Mouse (Mus musculus) heart, embryonic 14.5 days (tissue): ENCODE results near the gene Nipa1. TPM values are rescaled to one million over a fixed set of nuclear protein-coding genes. Genes with fewer than 3 reads are reported as not detected.

ENCODE experiments used
- ATAC-seq: fragments of 200-750 bp; cut with Nextera tagmentation; 2 replicates; pipeline ENCODE4 v1.8.0; 2017; ENCODE audit warnings: low read depth, moderate TSS enrichment; ENCODE audit not compliant: insufficient number of reproducible peaks, insufficient read depth, low FRiP score
- H3K27ac ChIP-seq, 2 experiments: fragments of 200-500 bp in 1 of 2; fragments of 300-500 bp in 1 of 2; sonication (generic) in 1 of 2; replicated peaks in 1 of 2; 2 replicates each; pipeline ENCODE4 v1.5.1; 2012 to 2014; ENCODE audit warnings: low read depth in 2 of 2, low read length in 2 of 2, control low read depth in 1 of 2, mild to moderate bottlenecking in 1 of 2, mixed read lengths in 1 of 2; ENCODE audit not compliant: control insufficient read depth in 1 of 2, insufficient read depth in 1 of 2
- H3K27me3 ChIP-seq: fragments of 300-500 bp; sonication (generic); 2 replicates; pipeline ENCODE4 v1.6.1; 2014; ENCODE audit warnings: mild to moderate bottlenecking, low read length, control low read depth; ENCODE audit not compliant: control insufficient read depth, insufficient read depth
- H3K36me3 ChIP-seq: fragments of 300-500 bp; sonication (generic); 2 replicates; pipeline ENCODE4 v1.6.1; 2014; ENCODE audit warnings: mild to moderate bottlenecking, control low read depth, low read length, mixed read lengths; ENCODE audit not compliant: control insufficient read depth, insufficient read depth
- H3K4me1 ChIP-seq, 2 experiments: fragments of 200-500 bp in 1 of 2; fragments of 300-500 bp in 1 of 2; sonication (generic) in 1 of 2; 2 replicates each; pipeline ENCODE4 v1.6.1; 2012 to 2014; ENCODE audit warnings: low read length in 2 of 2, control low read depth in 1 of 2, mixed read lengths in 1 of 2; ENCODE audit not compliant: control insufficient read depth in 2 of 2, insufficient read depth in 2 of 2
- H3K4me2 ChIP-seq: fragments of 300-500 bp; sonication (generic); 2 replicates; pipeline ENCODE4 v1.6.1; 2014; ENCODE audit warnings: mild to moderate bottlenecking, low read length
- H3K4me3 ChIP-seq, 2 experiments: fragments of 200-500 bp in 1 of 2; fragments of 300-500 bp in 1 of 2; sonication (generic) in 1 of 2; 2 replicates each; pipeline ENCODE4 v1.5.1; 2012 to 2014; ENCODE audit warnings: low read length in 2 of 2, mild to moderate bottlenecking in 2 of 2, control low read depth in 1 of 2, low read depth in 1 of 2, moderate library complexity in 1 of 2; ENCODE audit not compliant: control insufficient read depth in 1 of 2, insufficient read depth in 1 of 2
- H3K9ac ChIP-seq: fragments of 300-500 bp; sonication (generic); 2 replicates; pipeline ENCODE4 v1.6.1; 2014; ENCODE audit warnings: mild to moderate bottlenecking, low read length
- H3K9me3 ChIP-seq: fragments of 300-500 bp; sonication (generic); 2 replicates; pipeline ENCODE4 v1.6.1; 2016; ENCODE audit warnings: low read length, control low read depth; ENCODE audit not compliant: control insufficient read depth
- WGBS: fragments of 180-500 bp; shearing (Covaris S2); extraction: QIAGEN DNeasy Blood & Tissue Kit; methylation state at CpG from one replicate; pipeline ENCODE4 v1.1.7; 2014; 5-methylcytosine and 5-hydroxymethylcytosine counted together
- polyA plus RNA-seq: library from polyadenylated mRNA; unstranded; fragments of >200 nt; fragmentation: Nextera tagmentation; extraction: Ambion mirVana; gene quantifications from 2 replicates; pipeline ENCODE4 v1.2.1, GENCODE M21; 2014

Nipa1 gene
- 3.6 TPM in 2 replicates for polyA plus RNA-seq

DNA sequence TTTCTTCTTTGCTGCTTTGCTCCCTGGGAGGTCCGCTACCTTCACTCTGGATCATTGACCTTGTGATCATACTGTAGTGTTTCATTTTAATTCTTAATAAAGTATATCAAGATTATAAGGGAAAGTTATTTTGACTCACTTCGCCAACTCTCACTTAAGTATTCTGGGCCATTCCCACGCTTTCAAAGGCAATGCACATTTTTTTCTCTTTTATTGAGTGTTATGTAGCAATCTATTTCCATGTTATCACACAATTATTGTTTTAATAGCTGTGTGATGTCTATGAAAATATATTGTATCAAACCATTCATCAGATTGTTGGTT lies at the start of gene Nipa1:
Nipa1 (minus strand) TSS at position 25 of the 324 bp plus-strand sequence.
- H3K9ac ChIP-seq = peak within 1 kb of the TSS; percentile 81
- peak within 1 kb of the TSS; percentile 80 to 86 for H3K4me3 ChIP-seq
- H3K4me1 ChIP-seq = peaks cover 2 to 6% of the 10 kb centered on the region in 2 experiments; a peak in 1 of 4 replicates
- no peak for ATAC-seq
- no peaks in the 10 kb centered on the region for H3K9me3 ChIP-seq
- H3K27ac ChIP-seq = peak within 1 kb of the TSS in 1 of 2 experiments; percentile 17; a peak in 2 of 4 replicates
- H3K27me3 ChIP-seq = no peaks in the 10 kb centered on the region
- H3K4me2 ChIP-seq = peak within 1 kb of the TSS; percentile 91
- H3K36me3 ChIP-seq = no peaks in the 10 kb centered on the region
- WGBS = 35% methylated on average over 3 of the region's 3 CpGs

- peaks cover 12% of the 10 kb centered on the region; the same call in 1 of the 2 replicates for H3K36me3 ChIP-seq
Measured at GRCm38 (mm10) chr7:56066634-56067033, 46.9 kb upstream of the Nipa1 start.

GRCm38 (mm10) chr7:56066136-56066535 lies 46.4 kb upstream of the Nipa1 start:
- Histone ChIP-seq H3K9me3 (no peaks in the 10 kb centered on the region), H3K4me2 (no peak overlapping the region), H3K27me3 (no peaks in the 10 kb centered on the region), H3K27ac (0 out of 4 replicates have a peak overlapping the region, but pooled peaks of 1 of the 2 experiments have one; percentile 10), H3K36me3 (peaks cover 14% of the 10 kb centered on the region; the same call in 1 of the 2 replicates), H3K4me3 (no peak overlapping the region), H3K4me1 (no peaks in the 10 kb centered on the region), H3K9ac (no peak overlapping the region)
- WGBS = 50% methylated on average over 2 of the region's 2 CpGs
- ATAC-seq = no peak

More at GRCm38 (mm10) chr7:56066634-56067033, 46.9 kb upstream of the Nipa1 start:
- no peak for ATAC-seq
- Histone ChIP-seq H3K4me2 (no peak overlapping the region), H3K27ac (0 out of 4 replicates have a peak overlapping the region, but pooled peaks of 1 of the 2 experiments have one; percentile 10), H3K4me3 (no peak overlapping the region), H3K4me1 (no peaks in the 10 kb centered on the region), H3K9me3 (no peaks in the 10 kb centered on the region), H3K9ac (no peak overlapping the region), H3K27me3 (no peaks in the 10 kb centered on the region)
- WGBS = 100% methylated on average over 1 of the region's 1 CpGs

DNA sequence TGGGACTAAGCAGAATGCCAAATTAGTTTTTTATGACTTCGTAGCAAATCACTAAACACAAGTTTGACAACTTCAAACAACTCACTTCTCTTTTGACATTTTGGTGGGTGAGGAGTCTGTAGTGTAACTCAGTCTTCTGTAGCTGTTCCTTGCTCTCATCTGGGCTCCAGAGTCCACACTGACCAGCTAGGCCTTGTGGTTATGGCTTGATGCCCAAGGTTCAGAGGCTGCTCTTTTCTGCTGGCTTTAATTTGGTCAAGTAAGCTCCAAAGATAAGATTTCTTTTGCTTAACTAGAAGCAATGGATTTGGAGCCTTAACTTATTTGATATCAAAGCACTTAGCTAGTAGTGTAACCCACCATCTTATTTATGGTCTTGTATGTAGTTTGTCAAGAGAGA lies 45.1 kb upstream of the Nipa1 start:
- Histone ChIP-seq H3K4me1 (no peaks in the 10 kb centered on the region), H3K4me3 (no peak overlapping the region), H3K9me3 (no peaks in the 10 kb centered on the region), H3K9ac (no peak overlapping the region), H3K27me3 (no peaks in the 10 kb centered on the region), H3K4me2 (no peak overlapping the region), H3K36me3 (peaks cover 14% of the 10 kb centered on the region; the same call in 1 of the 2 replicates), H3K27ac (no peak overlapping the region)
- WGBS = 89% methylated on average over 1 of the region's 1 CpGs
- ATAC-seq = no peak

DNA sequence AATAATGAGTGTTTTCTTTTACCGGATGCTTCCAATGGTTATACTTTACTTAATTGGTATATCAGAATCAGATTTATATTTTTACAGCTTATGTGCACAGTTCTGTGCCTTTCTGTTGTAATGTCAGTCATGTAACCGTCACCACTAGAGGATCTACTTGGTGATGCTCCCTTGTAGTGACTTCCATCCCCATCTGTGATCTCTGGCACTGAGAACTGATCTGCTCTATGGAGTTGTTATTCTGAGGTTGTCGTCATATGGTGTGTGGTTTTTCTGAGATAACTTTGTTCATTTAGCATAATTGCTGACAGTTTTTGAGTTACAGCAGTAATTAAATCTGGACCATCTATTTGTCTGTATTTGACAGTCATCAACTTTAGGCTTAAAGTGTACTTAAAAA lies 35.6 kb upstream of the Nipa1 start:
- Histone ChIP-seq H3K9ac (no peak overlapping the region), H3K4me1 (peaks cover 0 to 10% of the 10 kb centered on the region in 2 experiments; a peak in 2 of 4 replicates), H3K4me2 (no peak overlapping the region), H3K4me3 (no peak overlapping the region), H3K36me3 (peaks cover 15% of the 10 kb centered on the region), H3K27me3 (no peaks in the 10 kb centered on the region), H3K27ac (no peak overlapping the region), H3K9me3 (no peaks in the 10 kb centered on the region)
- ATAC-seq = no peak
- 83% methylated on average over 3 of the region's 3 CpGs for whole genome bisulfite sequencing

DNA sequence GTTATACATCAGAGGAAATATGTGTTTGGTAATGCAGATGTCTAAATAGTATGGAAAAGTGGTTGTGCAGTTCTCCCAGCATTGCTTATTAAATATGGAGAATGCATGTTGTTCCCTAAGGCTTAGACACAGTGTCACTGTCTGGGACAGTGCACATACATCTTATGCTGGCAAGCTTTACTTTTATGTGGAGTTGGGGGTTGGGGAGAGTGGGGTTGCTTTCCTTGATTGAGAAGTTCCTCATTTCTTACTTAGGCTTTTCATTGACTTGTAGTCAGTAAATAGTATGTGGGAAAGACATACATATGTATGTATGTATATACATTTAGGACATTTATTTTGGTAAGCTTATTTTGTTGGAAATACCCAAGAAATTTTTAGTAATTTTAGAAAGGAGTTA lies 33.2 kb upstream of the Nipa1 start:
- Histone ChIP-seq H3K4me2 (no peak overlapping the region), H3K9ac (no peak overlapping the region), H3K27ac (no peak overlapping the region), H3K4me3 (no peak overlapping the region), H3K4me1 (peaks cover 0 to 14% of the 10 kb centered on the region in 2 experiments; a peak in 2 of 4 replicates), H3K27me3 (no peaks in the 10 kb centered on the region), H3K36me3 (peaks cover 13% of the 10 kb centered on the region), H3K9me3 (no peaks in the 10 kb centered on the region)
- no peak for ATAC-seq

GRCm38 (mm10) chr7:56050487-56050911 lies 30.7 kb upstream of the Nipa1 start:
- Histone ChIP-seq H3K27me3 (no peaks in the 10 kb centered on the region), H3K4me2 (peak overlapping the region; percentile 82), H3K36me3 (peaks cover 3% of the 10 kb centered on the region; the same call in 1 of the 2 replicates), H3K27ac (peak overlapping the region; percentile 82 to 86), H3K9me3 (no peaks in the 10 kb centered on the region), H3K4me1 (peaks cover 0 to 14% of the 10 kb centered on the region in 2 experiments; a peak in 2 of 4 replicates), H3K9ac (peak overlapping the region; percentile 85), H3K4me3 (peak overlapping the region; percentile 76 to 95)
- 0 out of 2 replicates have a peak, but pooled peaks have one; percentile 15 for ATAC-seq
- WGBS = 0% methylated on average over 18 of the region's 18 CpGs
